Mouse (Mus musculus) liver, postnatal 0 days (tissue): ENCODE measurements around the gene Pskh1. TPM values are rescaled to one million over a fixed set of nuclear protein-coding genes. Genes with fewer than 3 reads are reported as not detected.
A peak's percentile ranks its signal among the peaks of the same experiment; 100 is the strongest.

Experiments used
- ATAC-seq: fragments of 200-750 bp; cut with Nextera tagmentation; 2 replicates; pipeline ENCODE4 v1.8.0; 2017; ENCODE audit warnings: mild to moderate bottlenecking, moderate library complexity
- DNase-seq: peaks from one replicate; pipeline ENCODE4 v3.0.0-alpha.2; 2016
- H3K27ac ChIP-seq: fragments of 300-500 bp; sonication (generic); 2 replicates; pipeline ENCODE4 v1.5.1; 2014; ENCODE audit warnings: antibody characterized with exemption, moderate library complexity, mild to moderate bottlenecking, low read depth
- H3K27me3 ChIP-seq: fragments of 300-500 bp; sonication (generic); 2 replicates; pipeline ENCODE4 v1.6.1; 2014; ENCODE audit warnings: low read length, control low read depth, mixed read lengths; ENCODE audit not compliant: insufficient read depth
- H3K36me3 ChIP-seq: fragments of 300-500 bp; sonication (generic); replicated peaks from 2 replicates; pipeline ENCODE4 v1.6.1; 2014; ENCODE audit warnings: mild to moderate bottlenecking, control low read depth, low read length, moderate library complexity, mixed read lengths; ENCODE audit not compliant: insufficient read depth
- H3K4me1 ChIP-seq: fragments of 300-500 bp; sonication (generic); 2 replicates; pipeline ENCODE4 v1.6.1; 2014; ENCODE audit warnings: antibody characterized with exemption, mild to moderate bottlenecking, control low read depth; ENCODE audit not compliant: insufficient read depth
- H3K4me2 ChIP-seq: fragments of 300-500 bp; sonication (generic); 2 replicates; pipeline ENCODE4 v1.6.1; 2014; ENCODE audit warnings: low read depth, mild to moderate bottlenecking, low read length, moderate library complexity, mixed read lengths
- H3K4me3 ChIP-seq: fragments of 300-500 bp; sonication (generic); 2 replicates; pipeline ENCODE4 v1.5.1; 2014; ENCODE audit warnings: low read depth, low read length
- H3K9ac ChIP-seq: fragments of 300-500 bp; sonication (generic); replicated peaks from 2 replicates; pipeline ENCODE4 v1.6.1; 2014; ENCODE audit warnings: mild to moderate bottlenecking, moderate library complexity
- H3K9me3 ChIP-seq: fragments of 300-500 bp; sonication (generic); 2 replicates; pipeline ENCODE4 v1.6.1; 2016; ENCODE audit warnings: mild to moderate bottlenecking, control low read depth, low read length, mixed read lengths
- CTCF ChIP-seq: sonication (generic); IDR thresholded peaks from 2 replicates; pipeline ENCODE4 v1.5.1; 2016; ENCODE audit warnings: antibody characterized with exemption, low read depth
- EP300 ChIP-seq: IDR thresholded peaks from 2 replicates; pipeline ENCODE4 v1.6.1; 2016; ENCODE audit warnings: antibody characterized with exemption, low read depth, mild to moderate bottlenecking
- WGBS: fragments of 180-500 bp; shearing (Covaris S2); extraction: QIAGEN DNeasy Blood & Tissue Kit; methylation state at CpG from one replicate; pipeline ENCODE4 v1.1.7; 2014; ENCODE audit not compliant: insufficient replicate concordance; 5-methylcytosine and 5-hydroxymethylcytosine counted together
- polyA plus RNA-seq: library from polyadenylated mRNA; unstranded; fragments of >200 nt; fragmentation: Nextera tagmentation; extraction: Ambion mirVana; gene quantifications from 2 replicates; pipeline ENCODE4 v1.2.1, GENCODE M21; 2015

Pskh1 gene
- polyA plus RNA-seq, 1 experiment from 2014 or later: 11.5 TPM

DNA sequence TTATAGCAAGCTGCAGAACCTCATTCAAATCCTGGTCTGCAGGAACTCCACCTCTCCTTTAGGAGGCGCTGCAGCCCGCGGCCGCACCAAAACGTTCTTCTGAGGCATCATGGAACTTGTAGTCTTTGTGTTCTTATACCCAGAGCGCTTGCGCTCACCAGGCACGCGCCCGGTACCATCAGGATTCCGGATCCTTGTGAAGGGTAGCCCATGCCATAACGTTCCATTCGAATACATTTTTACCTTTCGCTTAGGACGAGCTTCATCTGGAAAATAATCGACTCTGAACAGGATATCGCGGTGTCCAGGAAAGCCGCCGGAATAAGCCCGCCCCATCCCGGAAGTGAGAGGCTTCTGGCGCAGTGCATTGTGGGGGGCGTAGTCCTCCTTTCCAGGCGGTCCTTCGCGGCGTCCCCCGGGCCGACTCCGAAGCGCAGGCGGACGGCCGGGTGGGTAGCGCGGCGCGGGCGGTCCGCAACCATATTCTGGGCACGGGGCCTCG, 45.5 kb upstream of the Pskh1 start, which contains the start of gene Thap11:
Gene Thap11 (plus strand): TSS at position 418 of the 502 bp plus-strand sequence.
- under 1% methylated on average over 43 of the region's 43 CpGs for WGBS
- Histone ChIP-seq H3K27me3 (no peaks in the 10 kb centered on the region), H3K4me2 (peak within 1 kb of the TSS; percentile 100), H3K9me3 (no peaks in the 10 kb centered on the region), H3K4me1 (peaks cover 46% of the 10 kb centered on the region), H3K36me3 (no peaks in the 10 kb centered on the region), H3K27ac (peak within 1 kb of the TSS; percentile 90), H3K9ac (peak within 1 kb of the TSS; percentile 82), H3K4me3 (peak within 1 kb of the TSS; percentile 76)
- ATAC-seq: peak; percentile 90
- TF ChIP-seq CTCF (peak; percentile 93), EP300 (peak; percentile 52; the same call in 1 of the 2 replicates)
- peak; percentile 96 for DNase-seq

DNA sequence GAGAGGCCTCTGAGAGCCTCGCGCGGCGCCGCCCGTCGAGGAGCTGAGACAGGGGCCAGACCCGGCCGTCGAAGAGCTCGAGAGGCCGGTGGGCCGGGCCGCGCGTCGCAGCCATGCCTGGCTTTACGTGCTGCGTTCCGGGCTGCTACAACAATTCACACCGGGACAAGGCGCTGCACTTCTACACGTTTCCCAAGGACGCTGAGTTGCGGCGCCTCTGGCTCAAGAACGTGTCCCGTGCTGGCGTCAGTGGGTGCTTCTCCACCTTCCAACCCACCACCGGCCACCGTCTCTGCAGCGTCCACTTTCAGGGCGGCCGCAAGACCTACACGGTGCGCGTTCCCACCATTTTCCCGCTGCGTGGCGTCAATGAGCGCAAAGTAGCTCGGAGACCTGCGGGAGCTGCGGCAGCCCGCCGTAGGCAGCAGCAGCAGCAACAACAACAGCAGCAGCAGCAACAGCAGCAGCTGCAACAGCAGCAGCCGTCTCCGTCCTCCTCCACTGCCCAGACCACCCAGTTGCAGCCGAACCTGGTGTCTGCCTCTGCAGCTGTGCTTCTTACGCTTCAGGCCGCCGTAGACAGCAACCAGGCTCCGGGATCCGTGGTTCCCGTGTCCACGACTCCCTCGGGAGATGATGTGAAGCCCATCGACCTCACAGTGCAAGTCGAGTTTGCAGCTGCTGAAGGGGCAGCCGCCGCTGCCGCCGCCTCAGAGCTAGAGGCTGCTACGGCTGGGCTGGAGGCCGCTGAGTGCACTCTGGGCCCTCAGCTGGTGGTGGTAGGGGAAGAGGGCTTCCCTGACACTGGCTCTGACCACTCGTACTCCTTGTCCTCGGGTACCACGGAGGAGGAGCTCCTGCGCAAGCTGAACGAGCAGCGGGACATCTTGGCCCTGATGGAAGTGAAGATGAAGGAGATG, 44.7 kb upstream of the Pskh1 start:
- ATAC-seq (peak; percentile 38), DNase-seq (peak; percentile 59)
- Histone ChIP-seq H3K4me2 (peak overlapping the region; percentile 100), H3K9ac (peak overlapping the region; percentile 82), H3K4me3 (peak overlapping the region; percentile 76), H3K36me3 (no peaks in the 10 kb centered on the region), H3K4me1 (peaks cover 46% of the 10 kb centered on the region), H3K27ac (peak overlapping the region; percentile 90), H3K9me3 (no peaks in the 10 kb centered on the region), H3K27me3 (no peaks in the 10 kb centered on the region)
- TF ChIP-seq EP300 (no peak), CTCF (peak; percentile 10; the same call in 1 of the 2 replicates)
- WGBS: under 1% methylated on average over 71 of the region's 71 CpGs

DNA sequence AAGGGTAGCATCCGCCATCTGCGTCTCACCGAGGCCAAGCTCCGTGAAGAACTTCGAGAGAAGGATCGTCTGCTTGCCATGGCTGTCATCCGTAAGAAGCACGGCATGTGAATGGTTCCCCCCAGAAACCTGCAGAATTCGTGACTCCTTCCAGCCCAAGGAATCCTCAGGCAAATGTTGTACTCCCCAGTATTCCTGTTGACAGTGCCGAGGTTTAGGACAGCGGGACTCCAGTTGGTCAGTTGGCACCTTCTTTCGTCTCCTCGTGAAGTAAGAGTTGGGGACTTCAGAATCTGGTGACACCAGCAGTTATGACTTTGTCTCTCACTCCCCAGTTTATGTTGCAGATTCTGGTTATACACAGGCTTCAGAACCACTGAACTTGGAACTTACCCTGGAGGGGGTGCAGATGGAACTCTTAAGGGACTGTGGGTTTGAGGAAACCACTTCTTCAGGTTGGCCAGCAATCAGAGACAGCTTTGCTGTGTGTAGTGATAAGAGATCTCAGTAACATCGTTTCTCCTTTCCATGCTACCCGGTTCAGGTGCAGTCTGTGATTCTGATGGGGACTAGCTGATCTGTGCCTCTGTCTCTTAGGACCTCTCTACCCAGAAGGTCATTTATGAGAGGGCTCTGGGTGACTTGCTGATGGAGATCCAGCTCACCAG, 43.9 kb upstream of the Pskh1 start:
- H3K9me3 ChIP-seq: no peaks in the 10 kb centered on the region

DNA sequence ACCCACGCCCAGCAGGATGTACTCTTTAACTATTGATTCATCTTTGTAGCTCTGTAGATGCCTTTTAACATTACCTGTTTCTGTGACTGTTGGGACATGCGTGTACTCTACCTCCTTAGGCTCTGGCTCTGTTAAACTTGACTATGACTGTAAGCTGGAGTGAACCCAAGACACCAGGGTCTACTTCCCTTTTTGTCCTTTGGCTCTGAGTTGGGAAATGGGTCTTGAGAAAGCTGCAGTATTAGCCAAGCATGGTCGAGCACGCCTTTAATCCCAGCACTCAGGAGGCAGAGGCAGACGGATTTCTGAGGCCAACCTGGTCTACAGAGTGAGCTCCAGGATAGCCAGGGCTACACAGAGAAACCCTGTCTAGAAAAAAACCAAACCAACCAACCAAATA, 41.7 kb upstream of the Pskh1 start:
- H3K36me3 ChIP-seq: no peaks in the 10 kb centered on the region
- H3K4me3 ChIP-seq: no peak overlapping the region
- no peak for TF ChIP-seq CTCF
- no peak for TF ChIP-seq EP300
- H3K27me3 ChIP-seq: no peaks in the 10 kb centered on the region
- peak; percentile 44 for DNase-seq
- no peaks in the 10 kb centered on the region for H3K9me3 ChIP-seq
- H3K4me1 ChIP-seq: peaks cover 56% of the 10 kb centered on the region
- H3K4me2 ChIP-seq: peak overlapping the region; percentile 100; the same call in 1 of the 2 replicates
- no peak overlapping the region for H3K9ac ChIP-seq
- 55% methylated on average over 5 of the region's 5 CpGs for WGBS
- H3K27ac ChIP-seq: peak overlapping the region; percentile 95
- ATAC-seq: no peak

More for the DNA sequence above, 43.9 kb upstream of the Pskh1 start:
- Histone ChIP-seq H3K36me3 (no peaks in the 10 kb centered on the region), H3K9ac (peak overlapping the region; percentile 82), H3K27ac (peak overlapping the region; percentile 90), H3K27me3 (no peaks in the 10 kb centered on the region), H3K4me1 (peaks cover 46% of the 10 kb centered on the region), H3K4me3 (peak overlapping the region; percentile 76), H3K4me2 (peak overlapping the region; percentile 100)
- ATAC-seq: no peak
- no peak for DNase-seq
- whole genome bisulfite sequencing: 17% methylated on average over 15 of the region's 15 CpGs
- TF ChIP-seq EP300 (no peak), CTCF (no peak)

DNA sequence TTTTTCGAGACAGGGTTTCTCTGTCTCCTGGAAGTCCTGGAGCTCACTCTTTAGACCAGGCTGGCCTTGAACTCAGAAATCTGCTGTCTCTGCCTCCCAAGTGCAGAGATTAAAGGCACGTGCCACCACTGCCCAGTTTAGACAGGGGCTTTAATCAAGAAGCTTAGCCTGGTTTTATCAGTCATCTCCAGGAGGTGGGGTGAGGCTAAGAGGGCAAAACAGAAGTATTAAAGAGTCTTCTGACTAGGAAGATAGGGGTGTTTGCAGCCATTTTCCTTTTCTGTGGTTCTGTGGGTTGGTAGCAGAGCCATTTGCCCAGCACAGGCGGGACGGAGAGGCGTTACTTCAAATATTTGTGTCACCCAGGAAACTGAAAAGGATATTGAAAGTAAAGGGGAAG, 40.9 kb upstream of the Pskh1 start:
- WGBS: 37% methylated on average over 5 of the region's 5 CpGs
- no peak for ATAC-seq

More for the DNA sequence above, 40.9 kb upstream of the Pskh1 start:
- Histone ChIP-seq H3K4me2 (peak overlapping the region; percentile 100), H3K27me3 (no peaks in the 10 kb centered on the region), H3K36me3 (no peaks in the 10 kb centered on the region; the same call in 1 of the 2 replicates), H3K9ac (peak overlapping the region; percentile 96), H3K27ac (peak overlapping the region; percentile 95), H3K4me3 (peak overlapping the region; percentile 89), H3K9me3 (no peaks in the 10 kb centered on the region), H3K4me1 (peaks cover 56% of the 10 kb centered on the region)
- DNase-seq: no peak
- TF ChIP-seq EP300: peak; percentile 85
- no peak for TF ChIP-seq CTCF
